Mouse (Mus musculus) layer of hippocampus, adult 8-10 months (tissue): ENCODE measurements around the gene Fam178b. TPM values are rescaled to one million over a fixed set of nuclear protein-coding genes. Genes with fewer than 3 reads are reported as not detected.
"Not testable (repeated sequence)": the region's sequence is repeated elsewhere in the genome, so short reads cannot be mapped to it uniquely, and the experiment has no call there.

Experiments used
- DNase-seq, 2 experiments: peaks; one replicate each; pipeline ENCODE4 v3.0.0; 2022; ENCODE audit warnings: low spot score in 2 of 2
- total RNA-seq, 4 experiments: library from RNA; stranded (reverse); gene quantifications; 2 replicates each; pipeline ENCODE4 v1.2.4; 2022

The Fam178b gene
- total RNA-seq, 4 experiments from 2014 or later = 0.55 TPM; not detected in 3

- DNase-seq = peak; percentile 98 to 99
These were observed 136.0 kb downstream of the Fam178b start, which contains the start of gene Ankrd39 for GRCm38 (mm10) chr1:36546888-36547471. Ankrd39 (minus strand) TSS chr1:36547445.

DNA sequence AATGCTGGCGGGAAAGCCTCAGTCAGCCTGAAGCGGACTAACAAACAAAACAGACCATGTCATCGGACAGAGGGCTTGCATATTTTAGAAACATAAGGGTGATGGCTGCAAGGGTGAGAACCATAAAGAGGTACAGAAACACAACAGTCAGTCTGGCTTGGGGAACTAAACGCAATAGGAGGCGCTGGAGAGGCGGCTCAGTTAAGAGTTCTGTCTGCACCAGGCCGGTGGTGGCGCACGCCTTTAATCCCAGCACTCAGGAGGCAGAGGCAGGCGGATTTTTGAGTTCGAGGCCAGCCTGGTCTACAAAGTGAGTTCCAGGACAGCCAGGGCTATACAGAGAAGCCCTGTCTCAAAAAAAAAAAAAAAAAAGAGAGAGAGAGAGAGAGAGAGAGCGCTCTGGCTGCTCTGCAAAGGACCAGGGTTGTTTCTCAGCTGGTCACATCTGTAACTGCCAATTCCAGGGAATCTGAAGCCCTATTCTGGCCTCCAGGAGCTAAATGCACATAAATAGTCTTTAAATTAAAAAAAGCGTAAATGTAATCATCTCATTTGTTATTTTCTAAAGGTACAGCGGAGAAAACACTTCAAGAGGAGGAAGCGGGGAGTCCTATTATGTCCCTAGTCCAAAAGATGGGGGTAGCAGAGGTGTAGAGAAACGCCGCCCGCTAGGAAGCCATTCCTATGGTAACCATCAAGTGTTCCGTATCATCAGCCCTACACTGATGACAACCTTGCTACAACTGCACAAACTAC is 137.0 kb downstream of the Fam178b start:
- DNase-seq = no peak

GRCm38 (mm10) chr1:36545382-36545781 is 137.6 kb downstream of the Fam178b start:
- DNase-seq = no peak

DNA sequence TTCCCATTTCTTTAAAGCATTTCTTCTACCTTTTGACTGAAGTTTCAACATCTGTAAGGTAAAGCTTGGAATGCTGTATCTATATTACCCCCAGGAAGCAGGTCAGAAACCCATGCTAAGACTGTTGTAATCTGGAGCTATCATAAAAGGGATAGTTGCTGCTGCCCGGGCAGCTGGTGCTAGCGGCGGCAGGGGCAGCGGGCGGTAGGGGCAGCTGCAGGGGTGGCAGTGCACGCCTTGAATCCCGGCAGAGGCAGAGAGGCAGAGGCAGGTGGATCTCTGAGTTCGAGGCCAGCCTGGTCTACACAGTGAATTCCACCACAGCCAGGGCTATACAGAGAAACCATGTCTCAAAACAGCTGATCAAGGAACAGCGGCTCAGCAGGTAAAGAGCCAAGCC is 140.1 kb downstream of the Fam178b start:
- no peak for DNase-seq

DNA sequence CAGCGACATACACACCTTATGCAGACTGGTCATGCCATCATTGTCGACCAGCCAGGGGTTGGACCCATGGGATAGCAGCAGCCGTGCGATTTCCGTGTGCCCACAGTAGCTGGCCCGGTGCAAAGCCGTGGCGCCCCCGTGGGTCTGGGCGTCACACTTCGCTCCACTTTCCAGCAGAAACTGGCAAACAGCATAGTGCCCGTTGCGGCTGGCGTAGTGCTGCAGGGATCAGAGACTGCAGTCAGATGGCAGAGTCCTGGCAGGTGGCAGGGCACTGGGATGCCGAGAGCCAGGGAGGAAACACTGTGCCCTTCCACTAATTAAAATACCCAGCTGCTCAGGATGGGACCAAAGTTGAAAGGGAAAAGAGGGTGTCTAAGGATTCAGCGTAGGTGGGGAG is 141.1 kb downstream of the Fam178b start:
- DNase-seq = no peak

DNA sequence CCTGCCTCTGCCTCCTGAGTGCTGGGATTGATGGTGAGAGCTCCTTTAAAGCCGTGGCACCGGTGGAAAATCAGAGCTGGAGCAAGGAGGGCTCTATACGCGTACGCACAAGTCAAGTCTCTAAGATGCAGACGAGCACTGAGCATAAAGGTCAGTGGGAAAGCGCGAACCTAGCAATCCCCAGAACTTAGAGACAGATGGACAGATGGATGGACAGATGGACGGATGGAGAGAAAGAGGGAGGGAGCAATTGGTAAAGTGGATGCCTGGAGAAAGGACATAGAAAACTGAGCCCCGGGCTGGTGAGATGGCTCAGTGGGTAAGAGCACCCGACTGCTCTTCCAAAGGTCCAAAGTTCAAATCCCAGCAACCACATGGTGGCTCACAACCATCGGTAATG is 142.2 kb downstream of the Fam178b start:
- DNase-seq = no peak

DNA sequence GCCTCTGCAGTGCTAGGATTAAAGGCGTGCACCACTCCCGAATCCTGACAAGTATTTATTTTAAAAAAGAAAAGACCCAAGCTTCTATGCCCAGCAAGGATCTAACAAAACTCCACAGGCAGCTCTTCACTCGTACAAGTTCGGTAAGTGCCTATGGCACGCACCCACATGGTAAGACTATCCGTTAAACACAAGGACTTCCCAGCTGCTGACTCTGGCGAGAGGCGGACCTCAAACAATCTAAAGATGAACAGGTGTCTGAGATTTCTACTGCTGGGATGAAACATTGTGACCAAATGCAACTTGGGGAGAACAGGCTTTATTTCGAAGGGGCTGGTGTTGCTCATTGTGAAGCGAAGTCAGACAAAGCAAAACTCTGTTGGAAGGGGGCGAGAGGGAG is 142.9 kb downstream of the Fam178b start:
- DNase-seq = no peak

- DNase-seq = no peak
These were observed 143.8 kb downstream of the Fam178b start, which contains the start of gene Gm42417 for GRCm38 (mm10) chr1:36539186-36539585. Gm42417 (minus strand) TSS chr1:36539429.

DNA sequence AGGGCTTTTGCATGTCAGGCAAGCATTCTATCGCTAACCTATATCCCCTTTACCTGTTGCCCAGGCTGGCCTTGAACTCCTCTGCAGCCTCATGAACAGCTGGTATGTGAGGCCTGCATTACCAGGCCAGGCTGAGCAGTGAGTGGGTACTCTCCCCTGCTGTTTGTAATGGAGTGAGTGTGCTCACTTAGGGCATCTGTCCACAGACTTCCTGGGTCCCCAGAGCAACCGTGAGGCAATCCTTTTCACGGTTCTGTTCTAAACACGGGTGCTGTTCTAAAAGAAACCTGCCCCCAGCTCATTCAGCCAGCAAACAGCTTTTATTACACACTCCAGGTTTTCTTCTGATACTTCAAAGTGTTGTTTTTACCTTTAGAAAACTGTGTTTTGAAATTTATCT is 144.3 kb downstream of the Fam178b start:
- no peak for DNase-seq

GRCm38 (mm10) chr1:36536783-36537182 is 146.2 kb downstream of the Fam178b start, which contains the start of gene Ankrd23:
Ankrd23 (minus strand) TSS chr1:36536883.
- not testable (repeated sequence) for DNase-seq

DNA sequence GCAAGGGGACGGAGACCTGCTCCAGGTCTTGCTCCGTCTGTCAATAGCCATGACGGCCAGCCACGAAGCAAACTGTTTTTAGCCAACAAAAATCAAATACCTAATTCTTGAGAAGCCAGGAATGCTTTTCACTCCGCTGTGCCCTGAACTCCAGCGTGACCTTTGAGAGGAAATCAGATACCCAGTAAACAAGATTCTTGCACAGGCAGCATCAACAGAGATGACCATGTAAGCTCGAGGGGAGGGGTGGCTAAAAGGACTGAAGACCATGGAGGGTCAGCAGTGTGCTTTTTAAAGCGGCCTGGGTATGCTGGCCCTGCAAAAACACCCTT is 146.6 kb downstream of the Fam178b start:
- DNase-seq = no peak

GRCm38 (mm10) chr1:36535477-36536396 is 147.2 kb downstream of the Fam178b start:
- no peak for DNase-seq

DNA sequence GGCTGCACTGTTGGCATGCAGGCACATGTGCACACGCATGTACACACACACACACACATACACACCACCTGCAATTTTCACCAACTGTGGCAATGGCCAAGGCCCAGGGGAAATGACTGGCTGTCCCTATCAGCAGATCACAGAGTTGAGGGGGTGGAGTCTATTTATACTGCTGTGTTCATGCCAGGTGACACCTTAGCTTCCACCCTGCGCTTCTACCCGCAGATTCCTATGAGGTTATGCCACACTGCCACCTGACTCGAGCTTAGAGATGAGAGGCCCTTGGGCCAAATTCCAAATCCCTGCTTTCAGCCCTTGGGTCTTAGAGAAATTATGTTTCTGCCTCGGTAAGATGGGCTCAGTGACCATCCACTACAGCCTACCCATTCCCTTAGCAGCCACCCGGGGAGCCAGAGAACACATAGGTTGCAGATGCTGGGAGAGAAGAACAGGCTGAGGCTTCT is 148.4 kb downstream of the Fam178b start:
- DNase-seq = no peak

- DNase-seq = no peak
These were observed 149.4 kb downstream of the Fam178b start for GRCm38 (mm10) chr1:36533546-36533945.

- DNase-seq = no peak
These were observed 151.5 kb downstream of the Fam178b start for GRCm38 (mm10) chr1:36531461-36531860.

GRCm38 (mm10) chr1:36530962-36531361 is 152.0 kb downstream of the Fam178b start:
- no peak for DNase-seq

- no peak for DNase-seq
These were observed 152.5 kb downstream of the Fam178b start for GRCm38 (mm10) chr1:36530485-36530884.

DNA sequence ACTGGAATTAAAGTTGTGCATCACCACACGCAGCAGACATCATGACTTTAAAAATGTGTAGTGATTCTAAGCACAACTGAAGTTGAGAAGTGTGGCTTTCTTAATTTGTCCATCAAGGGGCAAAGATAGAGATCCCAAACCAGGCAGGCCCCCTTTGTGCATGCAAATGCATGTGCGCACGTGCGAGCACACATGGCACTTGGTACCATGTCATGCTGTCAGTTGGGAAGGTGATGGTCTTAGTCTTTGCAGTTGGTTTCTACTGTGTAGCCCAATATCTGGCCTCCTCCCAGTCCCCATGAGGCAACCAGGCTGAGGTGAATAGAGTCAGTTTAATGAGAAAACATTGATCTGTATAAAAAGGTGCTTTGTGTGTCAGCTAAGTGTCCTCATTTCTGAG is 153.1 kb downstream of the Fam178b start:
- no peak for DNase-seq

DNA sequence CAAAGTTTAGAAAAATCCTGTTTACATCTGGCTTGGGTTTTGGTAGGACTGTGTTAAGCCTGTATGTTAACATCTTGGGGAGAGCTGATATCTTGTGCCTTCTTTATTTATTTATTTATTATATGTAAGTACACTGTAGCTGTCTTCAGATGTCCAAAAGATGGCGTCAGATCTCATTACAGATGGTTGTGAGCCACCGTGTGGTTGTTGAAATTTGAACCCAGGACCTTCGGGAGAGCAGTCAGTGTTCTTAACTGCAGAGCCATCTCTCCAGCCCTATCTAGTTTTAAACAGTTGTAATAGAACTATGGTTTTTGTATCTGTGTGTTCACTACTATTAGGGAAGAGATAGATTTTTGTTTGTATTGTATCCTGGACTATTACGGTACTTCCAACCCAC is 153.7 kb downstream of the Fam178b start:
- no peak for DNase-seq

DNA sequence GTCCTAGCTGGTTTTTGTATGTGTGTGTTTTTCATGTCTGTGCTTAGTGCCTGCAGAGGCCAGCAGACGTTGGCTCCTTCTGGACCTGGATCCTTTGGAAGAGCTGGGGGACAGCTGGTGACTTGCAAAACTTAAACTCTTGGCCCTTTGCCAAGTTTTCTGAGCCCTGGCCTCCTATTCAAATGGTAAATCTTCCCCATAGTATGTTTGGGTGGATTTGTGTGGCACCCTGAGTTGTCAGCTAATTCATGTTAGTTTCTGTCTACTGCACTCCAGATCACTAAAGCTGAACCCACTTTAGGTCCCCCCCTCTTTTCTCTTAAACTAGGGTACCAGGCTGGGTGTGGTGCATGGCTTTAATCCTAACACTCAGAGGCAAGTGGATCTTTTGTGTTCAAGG is 154.6 kb downstream of the Fam178b start:
- no peak for DNase-seq

DNA sequence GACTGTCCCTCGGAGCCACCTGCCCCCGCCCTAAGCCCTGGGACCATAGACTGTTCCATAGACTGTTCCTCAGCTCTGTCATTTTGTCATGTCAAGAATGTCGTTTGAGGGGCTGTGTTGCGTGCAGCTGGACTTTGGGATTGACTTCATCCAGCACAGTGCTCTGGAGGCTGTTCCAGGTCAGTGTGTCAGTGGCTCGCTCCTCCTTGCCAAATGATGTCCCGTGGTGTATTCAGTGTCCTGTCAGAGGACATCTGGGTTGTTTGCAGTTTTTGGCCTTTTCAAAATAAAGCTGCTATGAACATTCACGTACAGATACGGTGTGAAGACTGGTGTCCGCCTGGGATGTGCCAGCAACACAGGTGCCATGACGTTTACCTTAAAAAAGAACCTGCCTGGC is 156.1 kb downstream of the Fam178b start:
- DNase-seq = no peak

- DNase-seq = no peak
These were observed 157.2 kb downstream of the Fam178b start for GRCm38 (mm10) chr1:36525774-36526173.
